Mouse (Mus musculus): ENCODE data around the gene Med28.

GRCm38 (mm10) chr5:45480066-45480465 is 40.0 kb upstream of the Med28 start:
- TF ChIP-seq POLR2A (IDR thresholded peaks at IDR 0.05; ENCODE audit: borderline replicate concordance, control insufficient read depth, low read depth, low read length): no peak
- TF ChIP-seq CTCF (IDR thresholded peaks at IDR 0.05; ENCODE audit: control insufficient read depth, insufficient read depth, low read length): no peak
